7 mouse cellular contexts compared by ENCODE assay signal in genomic region chr6:128843479-128843992, GRCm38 (mm10). TPM values are rescaled to one million over a fixed set of nuclear protein-coding genes. Genes with fewer than 3 reads are reported as not detected.
DNase-seq lines count a peak whose midpoint lies in the region; ATAC-seq and TF ChIP-seq lines count a peak whose summit lies in the region.

No protein-coding gene starts in this region.

- WGBS in small intestine, adult 2 months = under 1% methylated on average over 22 of the region's 22 CpGs

- peaks cover 13 to 16% of the 10 kb centered on the region in 2 experiments for H3K36me3 ChIP-seq in CH12.LX (replicated peaks in 1 of 2; ENCODE audit: control insufficient read depth in 1 of 2, insufficient read depth in 1 of 2, low read length in 1 of 2)
- no peaks in the 10 kb centered on the region for H3K36me3 ChIP-seq in small intestine, adult 2 months (ENCODE audit: control insufficient read depth, insufficient read depth, low read length)

- H3K4me2 ChIP-seq in CH12.LX (ENCODE audit: insufficient read depth, low read depth, poor library complexity, severe bottlenecking) = peak overlapping the region; percentile 69

- no peak for TF ChIP-seq CTCF in CH12.LX (conservative IDR thresholded peaks at IDR 0.05 in 1 of 2, IDR thresholded peaks at IDR 0.05 in 1 of 2; ENCODE audit: low read depth in 2 of 2, low read length in 2 of 2)
- TF ChIP-seq CTCF in small intestine, adult 2 months (IDR thresholded peaks at IDR 0.05; ENCODE audit: extremely low read depth, insufficient read length, insufficient replicate concordance, low read depth, low read length) = no peak

- no peak for TF ChIP-seq RAD21 in CH12.LX (IDR thresholded peaks at IDR 0.05; ENCODE audit: low read depth, low read length)

- no peaks in the 10 kb centered on the region; the same call in 1 of the 2 replicates for H3K79me2 ChIP-seq in CH12.LX (replicated peaks; ENCODE audit: control insufficient read depth, extremely low read depth, insufficient read depth, poor library complexity, severe bottlenecking)

- no peaks in the 10 kb centered on the region for H3K9me3 ChIP-seq in CH12.LX (replicated peaks; ENCODE audit: low read length)

- peak overlapping the region; percentile 74 to 86 (median 74) for H3K4me3 ChIP-seq in CH12.LX (replicated peaks in 1 of 3; ENCODE audit: low read depth in 2 of 3, low read length in 2 of 3, poor library complexity in 1 of 3)
- H3K4me3 ChIP-seq in small intestine, adult 2 months (ENCODE audit: low read depth, low read length) = peak overlapping the region; percentile 84

- DNase-seq in CH12.LX (ENCODE audit: extremely low read depth) (peak; percentile 78), ZHBTc4 (ENCODE audit: low read depth, low spot score) (peak; percentile 91)
- peak; percentile 20 for DNase-seq in fibroblast of lung, adult 2 months (ENCODE audit: low read depth)
- peak; percentile 70 to 75 for DNase-seq in heart, postnatal 14 days
- peak; percentile 77 to 85 for DNase-seq in kidney, postnatal 4 days

- intact Hi-C loops in heart, postnatal 14 days (cut with DNase I) = loop anchor here (10.0 kb wide), 1 partner anchor 691 kb away; the partner anchor contains the start of gene Gabarapl1

- in situ Hi-C loops in CH12.LX (cut with MboI; ENCODE audit: low pct_ligation_motif_present, low pct_unique_long_range_greater_than_20kb, low sequenced_read_pairs) = loop anchor here (5.0 to 25.0 kb wide), 4 partner anchors 36 to 519 kb away; no protein-coding TSS in a partner anchor

- dilution Hi-C loops in CH12.LX (cut with MboI; ENCODE audit: extremely low pct_ligation_motif_present, extremely low pct_unique_long_range_greater_than_20kb, low sequenced_read_pairs) = no loop called here

- H3K4me1 ChIP-seq in CH12.LX (ENCODE audit: control insufficient read depth in 1 of 2, insufficient read depth in 2 of 2) = peaks cover 3 to 29% of the 10 kb centered on the region in 2 experiments
- H3K4me1 ChIP-seq in small intestine, adult 2 months (ENCODE audit: control insufficient read depth, insufficient read depth, insufficient read length, low read length) = peaks cover 11% of the 10 kb centered on the region

- peak overlapping the region; percentile 61 for H3K9ac ChIP-seq in CH12.LX (ENCODE audit: insufficient read depth, low read depth)

- TF ChIP-seq EP300 in CH12.LX (IDR thresholded peaks at IDR 0.05; ENCODE audit: low read length) = no peak

- H3K27me3 ChIP-seq in CH12.LX (replicated peaks) = no peaks in the 10 kb centered on the region
- H3K27me3 ChIP-seq in small intestine, adult 2 months (ENCODE audit: control insufficient read depth, insufficient read depth, low read length) = no peaks in the 10 kb centered on the region

- ATAC-seq in megakaryocyte progenitor cell, adult 5-6 weeks (replicated peaks; ENCODE audit: poor library complexity) = peak; percentile 13

- H3K27ac ChIP-seq in CH12.LX (ENCODE audit: insufficient read depth, low read depth) = peak overlapping the region; percentile 92
- H3K27ac ChIP-seq in small intestine, adult 2 months (ENCODE audit: insufficient read depth, low read depth, low read length) = peak overlapping the region; percentile 93

- peak; percentile 47; the same call in 1 of the 2 replicates for TF ChIP-seq POLR2A in CH12.LX (IDR thresholded peaks at IDR 0.05; ENCODE audit: low read depth, low read length)
- no peak for TF ChIP-seq POLR2A in small intestine, adult 2 months (IDR thresholded peaks at IDR 0.05; ENCODE audit: low read depth, low read length)

TF ChIP-seq in CH12.LX, 34 proteins besides CTCF, POLR2A, EP300 and RAD21:
- TF ChIP-seq POLR2AphosphoS2 (IDR thresholded peaks at IDR 0.05; ENCODE audit: low read depth, low read length) = no peak; the same call in 1 of the 2 replicates
- TF ChIP-seq MEF2A (IDR thresholded peaks at IDR 0.05; ENCODE audit: borderline replicate concordance, low read depth, low read length) = no peak; the same call in 1 of the 2 replicates
- TF ChIP-seq RCOR1 (conservative IDR thresholded peaks at IDR 0.05; ENCODE audit: low read depth, low read length) = no peak
- peak; percentile 91 for TF ChIP-seq TBP (conservative IDR thresholded peaks at IDR 0.05; ENCODE audit: low read depth, low read length)
- no peak for TF ChIP-seq E2F4 (IDR thresholded peaks at IDR 0.05; ENCODE audit: insufficient replicate concordance, low read depth, low read length)
- peak; percentile 70; the same call in 1 of the 2 replicates for TF ChIP-seq SIN3A (IDR thresholded peaks at IDR 0.05; ENCODE audit: low read length)
- TF ChIP-seq MXI1 (IDR thresholded peaks at IDR 0.05; ENCODE audit: low read depth, low read length) = 0 out of 2 replicates have a peak, but pooled peaks have one; percentile 41
- no peak for TF ChIP-seq UBTF (IDR thresholded peaks at IDR 0.05; ENCODE audit: low read depth, low read length)
- no peak for TF ChIP-seq JUND (conservative IDR thresholded peaks at IDR 0.05; ENCODE audit: low read depth, low read length)
- no peak for TF ChIP-seq MAZ (IDR thresholded peaks at IDR 0.05; ENCODE audit: low read depth, low read length)
- TF ChIP-seq MAX (IDR thresholded peaks at IDR 0.05; ENCODE audit: low read length) = no peak
- TF ChIP-seq ELF1 (IDR thresholded peaks at IDR 0.05; ENCODE audit: low read depth, low read length) = peak; percentile 20; the same call in 1 of the 2 replicates
- TF ChIP-seq MYC (IDR thresholded peaks at IDR 0.05; ENCODE audit: low read depth, low read length) = no peak
- no peak for TF ChIP-seq PAX5 (IDR thresholded peaks at IDR 0.05; ENCODE audit: low read length)
- peak; percentile 25 for TF ChIP-seq ZMIZ1 (IDR thresholded peaks at IDR 0.05; ENCODE audit: low read depth, low read length)
- no peak for TF ChIP-seq CHD1 (IDR thresholded peaks at IDR 0.05; ENCODE audit: low read depth, low read length)
- TF ChIP-seq BHLHE40 (IDR thresholded peaks at IDR 0.05; ENCODE audit: low read depth, low read length) = no peak
- TF ChIP-seq ZNF384 (IDR thresholded peaks at IDR 0.05; ENCODE audit: low read depth, low read length) = no peak
- TF ChIP-seq ZC3H11A (IDR thresholded peaks at IDR 0.05; ENCODE audit: low read depth, low read length) = no peak

RNA-seq across cellular contexts. Expression of gene Klrb1b, which starts 17.4 kb away (rescaled TPM):
- total RNA-seq in CH12.LX (2012; rRNA removed) = not detected in 2 replicates
- total RNA-seq in CH12.LX (2014; rRNA removed) = not detected in 2 replicates
- polyA plus RNA-seq in CH12.LX (2012; ENCODE audit: insufficient read length, low read depth) = not detected in 2 replicates
- total RNA-seq in heart, postnatal 14 days (2021) = under 1 TPM in 1 of 2 experiments, not detected in 1; 0.17 TPM
- 0.32 and 1.4 TPM in 2 replicates for total RNA-seq in megakaryocyte progenitor cell, adult 5-6 weeks (2015)
- not detected in 2 replicates for total RNA-seq in megakaryocyte progenitor cell, adult 5-6 weeks (2017)
- polyA plus RNA-seq in small intestine, adult 2 months (2012; rRNA removed) = 0.25 TPM in 1 of 2 replicates, not detected in the other

RNA-seq across cellular contexts. Expression of gene Gm44511, which starts 17.4 kb away (rescaled TPM):
- total RNA-seq in CH12.LX (2012; rRNA removed) = not detected in 2 replicates
- total RNA-seq in CH12.LX (2014; rRNA removed) = not detected in 2 replicates
- polyA plus RNA-seq in CH12.LX (2012; ENCODE audit: insufficient read length, low read depth) = not detected in 2 replicates
- not detected for total RNA-seq in heart, postnatal 14 days (2021)
- total RNA-seq in megakaryocyte progenitor cell, adult 5-6 weeks (2015) = not detected in 2 replicates
- not detected in 2 replicates for total RNA-seq in megakaryocyte progenitor cell, adult 5-6 weeks (2017)
- polyA plus RNA-seq in small intestine, adult 2 months (2012; rRNA removed) = 0.46 TPM in 1 of 2 replicates, not detected in the other

RNA-seq across cellular contexts. Expression of gene Clec2i, which starts 43.9 kb away (rescaled TPM):
- total RNA-seq in CH12.LX (2012; rRNA removed) = 34.4 and 38.5 TPM in 2 replicates
- 104 and 134 TPM in 2 replicates for total RNA-seq in CH12.LX (2014; rRNA removed)
- 80.7 and 90.3 TPM in 2 replicates for polyA plus RNA-seq in CH12.LX (2012; ENCODE audit: insufficient read length, low read depth)
- under 1 TPM; 0.19 to 0.68 TPM for total RNA-seq in heart, postnatal 14 days (2021)
- total RNA-seq in megakaryocyte progenitor cell, adult 5-6 weeks (2015) = 3.1 and 6.7 TPM in 2 replicates
- total RNA-seq in megakaryocyte progenitor cell, adult 5-6 weeks (2017) = 4.8 and 9.2 TPM in 2 replicates
- 0.03 TPM in 1 of 2 replicates, not detected in the other for polyA plus RNA-seq in small intestine, adult 2 months (2012; rRNA removed)

RNA-seq across cellular contexts. Expression of gene BC035044, which starts 47.4 kb away (rescaled TPM):
- total RNA-seq in CH12.LX (2012; rRNA removed) (51.6 and 53.5 TPM in 2 replicates), CH12.LX (2014; rRNA removed) (121 and 124 TPM in 2 replicates)
- polyA plus RNA-seq in CH12.LX (2012; ENCODE audit: insufficient read length, low read depth) = 49.4 and 49.7 TPM in 2 replicates
- under 1 TPM; 0.45 to 0.93 TPM for total RNA-seq in heart, postnatal 14 days (2021)
- total RNA-seq in megakaryocyte progenitor cell, adult 5-6 weeks (2015) = 237 and 280 TPM in 2 replicates
- 243 and 287 TPM in 2 replicates for total RNA-seq in megakaryocyte progenitor cell, adult 5-6 weeks (2017)
- polyA plus RNA-seq in small intestine, adult 2 months (2012; rRNA removed) = 0.52 and 0.74 TPM in 2 replicates

RNA-seq across cellular contexts. Expression of gene Klrb1c, which starts 54.5 kb away (rescaled TPM):
- total RNA-seq in CH12.LX (2012; rRNA removed) (not detected in 2 replicates), CH12.LX (2014; rRNA removed) (not detected in 2 replicates)
- polyA plus RNA-seq in CH12.LX (2012; ENCODE audit: insufficient read length, low read depth) = not detected in 2 replicates
- under 1 TPM in 1 of 2 experiments, not detected in 1; 0.12 TPM for total RNA-seq in heart, postnatal 14 days (2021)
- 0.07 and 0.96 TPM in 2 replicates for total RNA-seq in megakaryocyte progenitor cell, adult 5-6 weeks (2015)
- total RNA-seq in megakaryocyte progenitor cell, adult 5-6 weeks (2017) = 0.37 and 0.51 TPM in 2 replicates
- polyA plus RNA-seq in small intestine, adult 2 months (2012; rRNA removed) = not detected in 2 replicates

Comparison
In these comparisons a context has a peak if more than half of its experiments do, and no peak if none do; other contexts are left out.
1. Peak in every context shown above with its lines: DNase-seq, ATAC-seq, H3K4me3 ChIP-seq and H3K27ac ChIP-seq.
2. DNase-seq: peak in every context shown above with its lines; median percentile 91 in ZHBTc4; 81 in kidney, postnatal 4 days; 78 in CH12.LX; 72 in heart, postnatal 14 days; 20 in fibroblast of lung, adult 2 months.